Mouse (Mus musculus): ENCODE measurements at regions not wholly inside any gene's neighbourhood (a gene's known extent, or its start where the extent isn't known, plus 50 kb on each side); places are given as distances from the start of the nearest gene placed in this dataset.

DNA sequence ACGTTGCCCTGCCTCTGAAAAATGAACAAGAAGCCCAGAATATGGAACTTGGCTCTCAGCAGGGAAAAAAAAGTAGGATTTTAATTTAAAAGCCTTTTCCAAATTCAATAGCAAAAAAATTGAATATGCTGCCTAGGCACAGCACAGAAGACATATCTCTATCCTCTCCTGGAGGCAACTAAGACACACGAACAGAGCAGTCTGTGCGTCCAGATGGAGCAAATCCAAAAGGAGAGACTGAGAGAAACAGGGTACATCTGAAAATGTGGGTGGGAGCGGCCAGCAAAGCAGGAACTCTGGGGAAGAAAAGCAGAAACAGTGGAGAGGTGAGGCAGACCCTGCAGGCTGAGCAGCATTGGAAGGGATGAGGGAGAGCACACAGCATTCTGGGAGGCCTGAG is 68.5 kb downstream of the Polr2m start:
- TF ChIP-seq GABPA (IDR thresholded peaks at IDR 0.05; ENCODE audit: insufficient replicate concordance, low read depth, low read length) (no peak), KAT2A (IDR thresholded peaks at IDR 0.05; ENCODE audit: insufficient replicate concordance, low read length) (no peak), POLR2A (IDR thresholded peaks at IDR 0.05; ENCODE audit: low read depth, low read length) (no peak)
